Mouse (Mus musculus): ENCODE results near the gene Stoml1.
"Not testable (repeated sequence)": the region's sequence is repeated elsewhere in the genome, so short reads cannot be mapped to it uniquely, and the experiment has no call there.

Gene Stoml1

DNA sequence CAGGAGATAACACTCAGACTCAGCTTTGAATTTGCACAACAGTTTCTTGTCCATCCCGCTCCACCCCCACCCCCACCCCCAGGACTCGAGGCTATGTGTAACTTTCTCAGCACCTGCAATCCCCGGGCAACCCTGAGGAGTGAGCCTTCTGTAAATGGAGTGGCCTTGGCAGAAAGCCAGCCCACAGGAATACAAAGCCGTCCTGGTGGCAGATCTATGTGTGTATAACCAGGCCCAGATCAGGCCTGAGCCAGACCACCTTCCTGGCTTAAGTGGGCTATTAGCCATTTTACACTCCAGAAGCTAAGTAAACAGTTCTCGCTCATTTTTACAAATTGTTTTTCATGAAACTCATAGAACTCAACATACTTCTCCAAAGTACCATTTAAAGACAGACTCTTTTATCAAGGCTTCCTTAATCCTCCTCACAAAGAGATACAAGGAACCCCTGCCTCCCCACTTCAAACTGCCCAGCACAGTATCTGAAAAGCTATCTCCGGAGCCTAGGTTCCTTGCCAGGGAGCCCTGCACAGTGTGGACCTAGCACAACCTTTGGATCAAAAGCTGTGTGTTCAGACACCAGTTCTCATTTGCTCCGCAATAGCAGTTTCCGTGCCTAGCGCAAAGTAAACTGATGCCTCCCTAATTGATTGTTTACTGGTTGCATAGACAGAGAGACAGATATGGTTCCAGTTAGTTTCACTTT is 11.0 kb upstream of the Stoml1 start:
- no peak for DNase-seq (ENCODE audit: low spot score in 2 of 2)

DNA sequence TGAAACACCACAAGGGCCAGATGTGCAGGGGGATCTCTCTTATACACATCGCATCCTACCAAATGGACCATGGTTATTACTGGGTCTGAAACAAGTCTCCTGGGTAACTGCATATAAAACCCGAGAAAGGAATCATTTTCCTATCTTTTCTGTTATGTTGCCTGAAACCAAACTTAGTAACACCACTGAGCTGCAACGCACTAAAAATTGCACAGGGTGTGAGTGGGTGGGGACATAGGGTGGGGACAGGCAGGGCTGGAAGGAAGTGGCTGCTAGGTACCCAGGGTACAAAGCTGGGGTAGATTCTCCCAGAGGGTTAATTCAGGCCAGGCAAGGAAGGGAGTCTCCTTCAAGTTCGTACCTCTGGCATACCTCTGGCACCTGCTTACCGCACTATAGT is 10.3 kb upstream of the Stoml1 start:
- DNase-seq (ENCODE audit: low spot score in 2 of 2): peak in 1 of 2 experiments; percentile 56

DNA sequence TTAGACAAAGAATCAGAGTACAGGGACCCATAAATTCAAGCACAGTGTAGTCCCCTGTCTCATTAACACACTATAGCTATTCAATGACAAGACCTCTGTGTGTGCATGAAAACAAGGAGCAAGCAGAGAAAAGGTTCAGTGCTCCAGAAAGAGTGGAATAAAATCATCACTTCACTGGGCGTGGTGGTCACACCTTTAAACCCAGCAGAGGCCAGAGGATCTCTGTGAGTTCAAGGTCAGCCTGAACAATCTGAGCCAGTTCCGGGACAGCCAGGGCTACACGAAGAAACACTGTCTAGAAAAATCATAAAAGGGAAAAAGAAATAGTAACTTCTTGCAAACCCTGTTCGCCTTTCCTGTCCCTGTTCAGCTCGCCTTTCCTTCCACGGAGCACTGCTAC is 9.3 kb upstream of the Stoml1 start:
- DNase-seq (ENCODE audit: low spot score in 2 of 2): no peak

DNA sequence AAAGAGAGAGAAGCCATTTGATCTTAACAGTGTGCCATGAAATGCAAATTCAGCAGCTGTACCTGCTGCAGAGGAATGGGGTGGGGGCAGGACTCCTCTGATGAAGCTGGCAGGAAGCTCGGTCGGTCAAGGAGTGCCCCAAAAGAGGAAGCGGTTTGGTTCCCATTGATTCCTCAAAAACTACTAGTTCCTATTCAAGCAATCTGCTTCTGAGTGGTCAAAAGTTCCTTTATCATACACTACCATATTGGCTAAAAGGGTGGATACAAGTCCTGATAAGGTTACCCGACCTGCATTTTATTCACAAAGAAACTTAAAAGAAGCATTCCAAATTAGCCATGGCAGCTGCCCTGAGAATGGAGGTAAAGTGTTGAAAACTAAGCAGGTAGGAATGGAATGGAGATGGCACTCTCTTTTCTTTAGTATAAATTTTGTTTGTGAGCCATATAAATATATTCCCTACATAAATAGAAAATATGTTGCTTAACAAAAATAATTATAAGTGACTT is 6.8 kb upstream of the Stoml1 start:
- no peak for DNase-seq (ENCODE audit: low spot score in 2 of 2)

DNA sequence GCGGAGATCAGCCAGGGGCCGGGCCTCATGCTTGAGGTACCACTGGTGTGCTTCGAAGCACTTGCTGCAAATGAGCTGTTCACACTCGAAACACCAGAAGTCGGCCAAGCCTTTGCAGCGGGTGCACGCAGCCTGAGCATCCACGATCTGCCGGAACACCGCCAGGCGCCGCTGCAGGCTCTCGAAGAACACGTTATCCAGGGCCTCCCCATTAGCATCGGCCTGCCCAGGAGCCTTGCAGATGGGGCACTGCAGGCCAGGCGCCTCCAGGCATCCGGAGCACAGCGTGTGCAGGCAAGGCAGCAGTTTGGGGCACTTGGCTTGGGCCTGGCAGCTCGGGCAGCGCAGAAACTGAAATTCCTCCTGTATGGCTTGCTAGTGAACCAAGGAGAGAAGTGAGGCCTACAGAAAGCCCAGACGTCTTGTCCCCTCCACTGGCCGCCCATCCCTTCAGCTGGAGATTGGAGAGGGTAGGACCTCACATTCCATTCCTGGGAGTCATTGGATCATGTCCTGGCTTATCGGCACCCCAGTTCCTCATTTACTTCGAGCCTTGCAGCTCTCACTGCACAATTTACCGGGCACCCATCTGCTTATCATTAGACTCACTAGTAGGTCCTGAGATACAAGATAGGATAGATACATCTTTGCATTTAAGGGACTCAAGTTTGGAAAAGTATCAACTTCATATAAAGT is 5.8 kb upstream of the Stoml1 start:
- peak; percentile 65 to 86 for DNase-seq (ENCODE audit: low spot score in 2 of 2)

DNA sequence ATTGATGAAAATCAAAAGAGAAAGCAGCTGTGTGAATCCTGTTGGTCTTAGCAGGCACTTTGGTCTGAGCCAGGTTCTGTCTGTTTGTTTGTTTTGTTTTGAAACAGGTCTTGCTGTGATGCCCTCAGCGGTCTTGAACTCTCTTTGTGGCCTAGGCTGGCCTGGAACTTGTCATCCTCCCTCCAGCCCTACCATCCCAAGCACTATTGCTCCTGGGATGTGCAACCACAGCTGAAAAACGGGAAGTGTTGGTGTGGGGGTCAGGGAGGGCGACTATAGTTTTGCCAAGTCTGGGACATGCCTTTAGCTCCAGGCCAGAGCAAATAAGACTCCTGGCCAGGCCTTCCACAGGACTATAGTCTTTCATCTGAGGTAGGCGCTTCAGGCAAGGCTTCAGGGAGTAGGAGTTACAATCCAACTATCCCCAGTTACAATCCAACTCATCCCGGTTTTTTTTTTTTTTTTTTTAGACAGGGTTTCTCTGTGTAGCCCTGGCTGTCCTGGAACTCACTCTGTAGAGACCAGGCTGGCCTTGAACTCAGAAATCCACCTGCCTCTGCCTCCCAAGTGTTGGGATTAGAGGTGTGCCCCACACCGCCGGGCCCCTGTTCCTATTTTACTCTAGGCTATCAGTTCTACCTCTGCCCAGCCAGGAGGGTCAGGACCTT is 4.1 kb upstream of the Stoml1 start:
- DNase-seq (ENCODE audit: low spot score in 2 of 2): no peak

DNA sequence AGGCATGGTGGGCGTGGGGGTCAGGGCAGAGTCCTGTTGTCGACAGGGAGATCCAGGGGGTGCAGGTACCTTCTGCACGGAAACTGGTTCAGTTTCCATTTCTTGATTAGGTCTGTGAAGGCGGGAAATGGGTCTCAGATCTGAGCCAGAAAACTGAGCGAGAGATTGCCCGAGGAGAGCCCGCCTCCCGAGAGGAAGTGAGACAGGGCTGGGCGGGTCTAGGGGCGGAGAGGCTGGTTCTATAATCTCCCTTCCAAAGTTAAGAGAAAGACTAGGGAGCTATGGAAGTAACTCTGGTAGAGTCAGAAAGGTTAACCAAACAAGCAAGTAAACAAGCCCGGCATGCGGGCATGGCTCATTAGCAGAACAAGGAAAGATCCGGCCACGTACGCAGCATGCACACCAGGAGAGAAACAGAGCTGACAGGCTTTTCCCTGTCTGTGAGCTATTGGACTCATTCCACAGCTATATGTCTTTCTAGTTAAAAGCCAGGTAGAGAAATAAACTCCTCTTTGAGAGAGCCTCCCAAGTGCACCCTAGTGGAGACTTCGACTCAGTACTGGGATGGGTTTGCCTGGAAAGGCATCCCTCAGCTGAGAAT is 3.3 kb upstream of the Stoml1 start, which contains the start of gene Pml:
Gene Pml, minus strand, starts transcription at position 195 of the 601 bp plus-strand sequence.
- peak; percentile 54 to 69 for DNase-seq (ENCODE audit: low spot score in 2 of 2)

DNA sequence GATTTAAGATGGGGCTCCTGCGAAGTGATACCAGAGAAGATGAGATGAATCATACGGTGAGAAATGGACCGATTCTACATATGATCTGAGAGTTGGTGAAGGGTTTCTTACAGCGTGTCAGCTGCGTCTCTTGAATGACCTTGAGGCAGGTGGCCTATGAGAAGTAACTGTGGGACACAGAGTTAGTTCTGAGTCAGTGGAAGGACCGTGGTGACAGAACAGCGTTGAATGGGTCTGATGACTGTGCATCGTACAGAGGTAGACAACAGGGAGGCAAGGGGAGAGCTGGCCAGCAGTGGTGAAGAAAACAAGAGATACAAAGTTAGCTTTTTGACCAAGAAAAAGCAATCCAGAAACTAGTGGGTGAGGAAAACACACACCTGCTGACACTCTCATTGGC is 2.6 kb upstream of the Stoml1 start:
- DNase-seq (ENCODE audit: low spot score in 2 of 2): no peak

DNA sequence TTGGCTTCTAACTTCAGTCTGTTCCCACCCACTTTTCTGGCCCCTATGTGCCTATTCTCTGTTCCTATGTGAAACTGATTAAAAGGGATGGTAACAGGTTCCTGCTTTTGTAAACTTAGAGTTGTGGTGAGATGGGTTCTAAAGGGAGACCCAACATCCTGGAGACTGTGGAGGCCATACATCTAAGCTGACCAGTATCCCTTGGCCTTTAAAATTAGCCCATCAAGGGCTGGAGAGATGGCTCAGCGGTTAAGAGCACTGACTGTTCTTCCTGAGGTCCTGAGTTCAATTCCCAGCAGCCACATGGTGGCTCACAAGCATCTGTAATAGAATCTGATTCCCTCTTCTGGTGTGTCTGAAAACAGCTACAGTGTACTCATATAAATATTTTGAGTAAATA is 2.2 kb upstream of the Stoml1 start:
- not testable (repeated sequence) for DNase-seq (ENCODE audit: low spot score in 2 of 2)

DNA sequence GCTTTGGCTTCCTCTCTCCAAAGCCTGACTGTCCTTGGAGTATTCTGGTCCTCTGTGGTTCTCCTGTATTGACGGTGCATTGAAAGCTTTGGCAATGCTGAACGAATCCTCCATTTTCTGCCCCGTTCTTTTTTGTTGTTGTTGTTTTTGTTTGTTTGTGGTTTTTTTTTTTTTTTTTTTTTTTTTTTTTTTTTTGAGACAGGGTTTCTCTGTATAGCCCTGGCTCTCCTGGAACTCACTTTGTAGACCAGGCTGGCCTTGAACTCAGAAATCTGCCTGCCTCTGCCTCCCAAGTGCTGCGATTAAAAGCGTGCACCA is 800 bp downstream of the Stoml1 start:
- DNase-seq (ENCODE audit: low spot score in 2 of 2): not testable (repeated sequence)

DNA sequence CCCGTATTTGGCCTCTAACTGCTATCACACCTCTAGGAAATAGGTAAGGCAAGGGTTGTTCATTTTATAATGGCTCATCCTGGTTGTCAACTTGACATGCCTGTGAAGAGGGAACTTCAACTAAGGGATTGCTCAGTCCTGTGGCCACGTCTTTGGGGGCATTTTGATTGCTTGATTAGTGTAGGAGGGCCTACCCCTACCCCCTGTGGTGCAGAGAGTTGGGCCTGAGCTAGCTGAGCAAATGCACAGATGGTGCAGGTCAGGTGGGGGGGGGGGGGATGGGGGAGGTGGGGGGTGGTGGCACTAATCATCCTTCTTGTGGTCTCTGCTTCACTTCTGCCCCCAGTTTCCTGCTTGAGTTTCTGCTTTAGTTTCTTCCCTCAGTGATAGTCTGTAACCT is 2.1 kb downstream of the Stoml1 start:
- no peak for DNase-seq (ENCODE audit: low spot score in 2 of 2)

DNA sequence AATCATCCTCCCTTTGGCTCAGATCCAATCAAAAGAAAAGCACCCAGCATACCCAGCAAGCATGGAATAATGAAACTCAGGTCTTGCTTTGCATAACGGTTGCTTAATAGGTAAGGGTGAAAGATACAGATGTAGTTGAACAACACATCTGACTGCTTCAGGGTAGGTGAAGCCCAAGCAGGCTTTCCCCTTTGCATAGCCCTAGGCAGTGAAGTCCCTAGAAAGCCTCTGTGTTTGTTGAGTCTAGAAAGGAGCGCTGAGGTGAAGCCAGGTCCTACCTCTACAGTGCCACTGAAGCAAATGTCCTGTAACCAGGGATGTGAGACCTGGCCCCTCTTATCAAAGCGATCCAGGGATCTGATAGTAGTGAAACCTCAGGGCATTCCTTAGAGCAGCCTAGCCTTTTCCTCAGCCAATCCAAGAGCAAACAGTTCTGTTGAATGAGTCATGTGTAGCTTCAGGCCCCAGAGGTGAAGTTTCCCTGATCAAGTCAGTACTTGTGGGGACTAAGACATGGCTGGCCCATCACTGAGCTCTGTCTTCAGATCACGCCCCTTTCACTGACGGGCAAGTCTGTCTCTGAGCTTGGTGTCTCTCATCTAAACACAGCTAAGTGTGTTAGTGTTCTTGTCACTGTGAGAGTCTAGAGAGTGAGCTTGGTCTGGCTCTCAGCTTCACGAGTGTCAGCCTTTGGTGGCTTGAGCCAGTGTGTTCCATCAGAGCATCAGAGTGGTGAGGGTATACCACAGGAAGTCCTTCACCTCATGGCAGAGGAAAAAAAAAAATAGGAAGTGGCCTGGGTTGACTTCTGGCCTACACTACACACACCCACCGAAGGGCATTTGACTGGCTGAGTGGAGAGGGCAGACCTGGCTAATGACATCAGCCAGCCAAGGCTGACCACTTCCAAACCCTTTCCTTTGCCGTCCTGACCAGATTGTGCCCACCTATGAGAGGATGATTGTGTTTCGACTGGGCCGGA is 3.0 kb downstream of the Stoml1 start:
- no peak for DNase-seq (ENCODE audit: low spot score in 2 of 2)

DNA sequence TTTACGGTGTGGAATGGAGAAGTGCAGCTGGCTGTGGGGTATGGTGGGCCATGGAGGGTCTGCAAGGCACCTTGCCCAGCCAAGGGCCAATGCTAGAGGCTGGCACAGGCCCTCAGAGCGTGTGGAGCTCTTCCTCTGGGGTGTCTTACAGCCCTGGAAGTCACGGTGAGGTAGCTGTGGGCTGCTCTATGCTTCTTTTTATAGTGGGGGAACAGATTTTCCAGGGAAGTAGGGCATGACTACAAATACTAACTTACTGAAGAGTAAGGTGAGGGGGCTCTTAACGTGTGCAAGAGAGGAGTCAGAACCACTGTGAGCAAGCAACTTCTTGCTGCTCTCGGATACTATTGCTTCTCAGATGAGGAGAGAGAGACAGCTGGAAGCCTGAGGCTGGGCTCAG is 9.5 kb downstream of the Stoml1 start:
- no peak for DNase-seq (ENCODE audit: low spot score in 2 of 2)

DNA sequence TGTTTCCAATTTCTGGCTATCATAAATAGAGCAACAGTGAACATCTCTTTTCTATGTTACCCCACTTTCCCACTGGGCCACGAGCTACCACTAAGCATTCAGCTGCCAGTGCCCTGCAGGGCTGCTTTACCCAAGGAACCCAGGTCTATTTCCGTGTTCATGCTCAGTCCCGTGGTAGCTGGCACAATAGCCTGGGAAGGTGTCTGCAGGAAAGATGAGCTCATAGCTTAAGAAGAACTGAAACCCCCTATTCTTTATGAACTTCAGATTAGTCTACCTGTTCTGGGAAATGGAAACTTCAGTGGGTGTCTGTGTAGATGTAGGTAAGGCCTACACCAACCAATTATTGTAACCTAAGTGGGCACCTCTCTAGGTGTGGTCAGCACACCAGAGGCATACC is 12.4 kb downstream of the Stoml1 start:
- DNase-seq (ENCODE audit: low spot score in 2 of 2): no peak

DNA sequence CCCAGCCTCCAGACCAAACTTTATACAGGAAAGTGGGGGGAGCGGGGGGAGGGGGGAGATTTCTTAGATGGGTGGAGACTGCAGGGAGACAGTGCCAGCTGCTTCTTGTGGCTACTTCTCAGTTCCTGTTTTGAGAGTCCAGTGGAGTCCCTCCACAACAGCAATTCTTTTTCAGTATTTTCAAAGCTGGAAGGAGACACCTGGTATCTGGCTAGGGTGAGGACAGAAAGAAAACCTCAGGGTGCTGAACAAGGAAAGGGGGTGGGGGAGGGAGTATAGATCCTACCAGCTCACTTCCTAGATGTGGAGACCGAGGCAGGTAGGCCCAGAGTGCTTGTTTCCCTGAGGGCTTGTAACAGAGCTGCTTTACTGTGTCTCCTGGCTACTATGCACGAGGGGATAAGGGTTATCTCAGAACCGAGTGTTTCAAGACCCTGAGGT is 13.6 kb downstream of the Stoml1 start:
- DNase-seq (ENCODE audit: low spot score in 2 of 2): no peak

DNA sequence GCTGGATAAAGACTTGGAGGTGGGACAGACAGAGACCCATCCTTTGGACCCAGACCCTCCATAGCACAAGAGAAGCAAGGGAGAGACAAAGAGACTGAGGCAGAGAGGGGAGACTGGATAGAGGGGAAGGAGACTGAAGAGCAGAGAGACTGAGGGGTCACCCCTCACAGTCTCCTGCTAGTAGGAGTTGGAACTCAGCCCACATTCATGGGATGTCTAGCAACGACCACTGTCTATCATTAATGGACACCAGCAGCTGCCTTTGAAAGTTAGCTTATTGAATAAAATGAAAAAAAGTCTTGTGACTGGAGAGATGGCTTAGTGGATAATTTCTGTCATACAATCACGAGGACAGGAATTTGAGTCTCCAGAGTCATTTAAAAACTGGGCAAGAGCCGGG is 14.1 kb downstream of the Stoml1 start:
- no peak for DNase-seq (ENCODE audit: low spot score in 2 of 2)

DNA sequence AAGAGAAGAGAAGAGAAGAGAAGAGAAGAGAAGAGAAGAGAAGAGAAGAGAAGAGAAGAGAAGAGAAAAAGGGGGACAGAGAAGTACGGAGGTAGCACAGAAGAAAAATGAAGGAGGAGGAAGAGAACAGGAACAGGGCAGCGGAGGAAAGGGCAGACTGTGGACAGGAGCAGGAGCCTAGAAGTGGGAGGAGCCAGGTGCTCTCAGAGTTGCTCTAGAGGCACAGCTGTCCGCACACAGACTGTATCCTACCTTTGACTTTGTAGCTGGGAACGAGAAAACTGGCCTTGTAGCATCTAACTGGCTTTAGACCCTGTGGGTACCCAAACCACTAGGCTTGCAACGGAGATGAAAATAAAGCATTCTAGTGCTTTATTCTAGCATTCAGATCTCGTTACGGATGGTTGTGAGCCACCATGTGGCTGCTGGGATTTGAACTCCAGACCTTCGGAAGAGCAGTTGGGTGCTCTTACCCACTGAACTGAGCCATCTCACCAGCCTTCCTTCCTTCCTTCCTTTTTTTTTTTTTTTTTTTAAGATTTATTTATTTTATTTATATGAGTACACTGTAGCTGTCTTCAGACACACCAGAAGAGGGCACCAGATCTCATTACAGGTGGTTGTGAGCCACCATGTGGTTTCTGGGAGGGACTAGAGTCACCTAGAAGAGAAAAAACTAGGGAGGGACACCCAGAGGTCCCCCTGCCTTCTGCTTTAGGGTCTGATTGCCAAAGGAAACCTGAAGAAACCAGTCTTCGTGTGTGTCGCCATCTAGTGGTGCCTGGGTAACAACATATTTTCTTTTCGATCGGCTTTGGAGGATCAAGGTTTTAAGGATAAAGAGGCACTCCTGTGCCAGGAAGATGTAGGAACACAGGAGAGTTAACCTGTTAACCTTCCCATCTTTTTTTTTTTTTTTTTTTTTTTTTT is 15.7 kb downstream of the Stoml1 start:
- DNase-seq (ENCODE audit: low spot score in 2 of 2): peak in 1 of 2 experiments; percentile 55

DNA sequence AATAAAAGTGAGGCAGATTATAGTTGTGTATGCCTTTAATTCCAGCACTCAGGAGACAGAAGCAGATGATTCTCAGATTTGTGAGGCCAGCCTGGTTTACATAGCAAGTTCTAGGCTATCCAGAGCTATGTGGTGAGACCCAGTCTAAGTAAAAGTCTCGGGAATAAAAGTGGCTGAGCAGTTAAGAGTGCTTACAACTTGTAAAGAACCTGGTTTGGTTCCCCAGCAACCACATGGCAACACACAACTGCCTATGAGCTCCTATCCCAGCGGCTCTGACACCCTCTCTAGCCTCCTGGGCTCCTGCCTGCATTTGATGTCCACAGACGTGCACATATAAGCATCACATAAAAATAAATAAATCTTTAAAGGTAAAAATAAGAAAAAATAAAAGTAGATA is 17.1 kb downstream of the Stoml1 start:
- no peak for DNase-seq (ENCODE audit: low spot score in 2 of 2)

DNA sequence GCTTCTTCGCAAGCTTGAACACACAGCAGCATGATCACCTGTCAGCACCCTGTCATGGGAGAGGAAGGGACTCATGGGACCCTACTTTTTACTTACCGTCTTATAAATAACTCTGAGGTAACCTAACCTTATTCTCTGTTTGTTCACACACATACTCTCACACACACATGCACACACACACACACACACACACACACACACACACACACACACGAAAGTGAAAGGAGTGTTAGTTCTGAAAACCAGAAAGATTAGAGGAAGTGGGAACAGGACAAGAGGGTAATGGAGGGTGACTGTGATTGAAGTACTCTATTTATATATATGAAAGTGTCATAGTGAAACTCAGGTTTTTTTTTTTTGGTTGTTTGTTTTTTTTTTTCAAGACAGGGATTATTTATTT is 18.1 kb downstream of the Stoml1 start:
- DNase-seq (ENCODE audit: low spot score in 2 of 2): no peak

DNA sequence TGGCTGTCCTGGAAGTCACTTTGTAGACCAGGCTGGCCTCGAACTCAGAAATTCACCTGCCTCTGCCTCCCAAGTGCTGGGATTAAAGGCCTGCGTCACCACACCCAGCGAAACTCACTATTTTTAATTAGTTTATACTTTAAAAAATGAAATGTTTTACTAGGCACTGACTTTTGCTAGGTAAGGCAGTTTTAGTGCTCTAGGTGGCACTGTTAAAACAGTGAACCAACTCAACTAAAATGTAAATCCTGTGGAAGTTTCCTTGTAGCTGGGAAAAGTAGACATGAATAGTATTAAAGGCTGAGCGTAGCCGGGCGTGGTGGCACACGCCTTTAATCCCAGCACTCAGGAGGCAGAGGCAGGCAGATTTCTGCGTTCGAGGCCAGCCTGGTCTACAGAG is 18.6 kb downstream of the Stoml1 start:
- DNase-seq (ENCODE audit: low spot score in 2 of 2): not testable (repeated sequence)
